Mouse (Mus musculus) forebrain, postnatal 0 days (tissue): ENCODE results near the gene Cd33. TPM values are rescaled to one million over a fixed set of nuclear protein-coding genes. Genes with fewer than 3 reads are reported as not detected.

Source experiments
- ATAC-seq: fragments of 200-750 bp; cut with Nextera tagmentation; 2 replicates; pipeline ENCODE4 v1.8.0; 2017; ENCODE audit warnings: mild to moderate bottlenecking, moderate library complexity
- DNase-seq: peaks from one replicate; pipeline ENCODE4 v3.0.0-alpha.2; 2015
- H3K27ac ChIP-seq: fragments of 300-500 bp; sonication (generic); 2 replicates; pipeline ENCODE4 v1.5.1; 2014; ENCODE audit warnings: low read depth, mild to moderate bottlenecking, antibody characterized with exemption, low read length, moderate library complexity, mixed read lengths
- H3K27me3 ChIP-seq: fragments of 300-500 bp; sonication (generic); 2 replicates; pipeline ENCODE4 v1.6.1; 2014; ENCODE audit warnings: mild to moderate bottlenecking, low read length, mixed read lengths; ENCODE audit not compliant: insufficient read depth
- H3K36me3 ChIP-seq: fragments of 300-500 bp; sonication (generic); 2 replicates; pipeline ENCODE4 v1.6.1; 2014; ENCODE audit warnings: mild to moderate bottlenecking, moderate library complexity; ENCODE audit not compliant: insufficient read depth
- H3K4me1 ChIP-seq: fragments of 300-500 bp; sonication (generic); 2 replicates; pipeline ENCODE4 v1.6.1; 2014; ENCODE audit warnings: antibody characterized with exemption; ENCODE audit not compliant: insufficient read depth
- H3K4me2 ChIP-seq: fragments of 300-500 bp; sonication (generic); 2 replicates; pipeline ENCODE4 v1.6.1; 2014; ENCODE audit warnings: low read depth, mild to moderate bottlenecking, moderate library complexity
- H3K4me3 ChIP-seq: fragments of 300-500 bp; sonication (generic); 2 replicates; pipeline ENCODE4 v1.5.1; 2014; ENCODE audit warnings: low read depth, low read length, mixed read lengths
- H3K9ac ChIP-seq: fragments of 300-500 bp; sonication (generic); 2 replicates; pipeline ENCODE4 v1.6.1; 2014; ENCODE audit warnings: mild to moderate bottlenecking
- H3K9me3 ChIP-seq: fragments of 300-500 bp; sonication (generic); 2 replicates; pipeline ENCODE4 v1.6.1; 2016; ENCODE audit warnings: low read length
- CTCF ChIP-seq: sonication (generic); IDR thresholded peaks from 2 replicates; pipeline ENCODE4 v1.5.1; 2016; ENCODE audit warnings: antibody characterized with exemption, control low read depth, low read depth
- WGBS: fragments of 180-500 bp; shearing (Covaris S2); extraction: QIAGEN DNeasy Blood & Tissue Kit; methylation state at CpG from one replicate; pipeline ENCODE4 v1.1.7; 2014; 5-methylcytosine and 5-hydroxymethylcytosine counted together
- polyA plus RNA-seq: library from polyadenylated mRNA; unstranded; fragments of >200 nt; fragmentation: Nextera tagmentation; extraction: Ambion mirVana; gene quantifications from 2 replicates; pipeline ENCODE4 v1.2.1, GENCODE M21; 2015
- total RNA-seq: library from RNA; depleted of rRNA; stranded (reverse); fragments of >200 nt; gene quantifications from 2 replicates; pipeline ENCODE4 v1.2.3, GENCODE M21; 2014

Cd33 gene
- total and polyA plus RNA-seq, 2 experiments from 2014 or later = 1.0 to 1.7 TPM

DNA sequence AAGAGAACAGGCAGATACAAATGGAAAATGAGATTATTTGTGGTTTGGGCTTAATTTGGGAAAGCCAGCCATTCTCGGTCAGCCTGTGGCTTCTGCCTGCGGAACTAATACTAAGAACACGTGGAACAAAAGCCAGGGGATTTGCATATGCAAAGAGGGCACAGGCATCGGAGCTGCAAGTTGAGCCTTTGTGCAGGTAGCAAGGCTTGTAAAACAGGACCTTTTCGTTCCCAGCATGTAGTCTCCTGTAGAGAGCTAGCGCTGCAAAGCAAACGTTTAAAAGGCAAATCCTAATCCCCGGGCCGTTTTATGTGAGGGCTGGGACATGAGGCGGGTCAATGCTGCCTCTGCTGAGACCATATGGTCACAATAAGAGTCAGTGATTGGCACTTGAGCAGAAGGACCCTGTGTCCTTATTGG is 18.4 kb upstream of the Cd33 start:
- Histone ChIP-seq H3K9ac (peak overlapping the region; percentile 68), H3K4me1 (peaks cover 11% of the 10 kb centered on the region), H3K9me3 (no peaks in the 10 kb centered on the region), H3K4me2 (peak overlapping the region; percentile 83), H3K27ac (peak overlapping the region; percentile 93), H3K27me3 (no peaks in the 10 kb centered on the region), H3K4me3 (peak overlapping the region; percentile 81), H3K36me3 (peaks cover 25% of the 10 kb centered on the region)
- WGBS = under 1% methylated on average over 10 of the region's 10 CpGs
- TF ChIP-seq CTCF = no peak
- peak; percentile 53 for DNase-seq
- ATAC-seq = peak; percentile 28

DNA sequence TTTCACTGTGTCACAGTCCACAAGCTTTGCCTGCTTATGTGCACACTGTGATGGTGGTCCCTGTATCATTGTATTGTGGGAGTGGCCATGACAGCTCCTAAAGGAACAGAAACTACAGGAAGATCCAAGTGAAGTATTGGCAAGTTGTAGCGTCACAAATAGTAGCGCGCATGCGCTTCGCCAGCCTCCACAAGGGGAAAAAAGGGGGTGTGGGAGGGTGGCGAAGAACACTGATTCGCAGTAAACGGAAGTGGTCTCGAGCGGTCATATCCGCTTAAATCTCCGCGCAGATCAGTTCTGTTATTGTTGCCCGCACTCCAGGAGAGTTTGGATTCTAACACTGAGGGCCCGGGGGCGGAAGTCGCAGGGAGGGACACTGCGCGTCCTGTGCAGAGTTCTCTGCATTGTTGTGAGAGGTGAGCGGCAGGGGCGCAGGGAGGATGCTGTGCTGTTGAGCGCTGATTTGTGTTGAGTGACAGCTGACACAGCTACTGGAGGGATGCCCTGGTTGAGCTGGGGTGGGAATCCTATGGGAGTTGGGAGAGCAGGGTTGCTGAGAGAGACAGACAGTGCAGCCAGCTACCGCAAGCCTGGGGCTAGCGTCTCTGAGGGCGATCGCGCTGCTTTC is 17.9 kb upstream of the Cd33 start, which contains the start of gene Zfp658:
Zfp658 (plus strand) TSS at position 251 of the 628 bp plus-strand sequence.
- Histone ChIP-seq H3K9ac (peak within 1 kb of the TSS; percentile 68), H3K36me3 (peaks cover 20% of the 10 kb centered on the region), H3K27me3 (no peaks in the 10 kb centered on the region), H3K4me2 (peak within 1 kb of the TSS; percentile 83), H3K4me1 (peaks cover 11% of the 10 kb centered on the region), H3K4me3 (peak within 1 kb of the TSS; percentile 81), H3K9me3 (no peaks in the 10 kb centered on the region), H3K27ac (peak within 1 kb of the TSS; percentile 93)
- 3% methylated on average over 27 of the region's 27 CpGs for WGBS
- TF ChIP-seq CTCF = peak; percentile 45
- DNase-seq = peak; percentile 97
- ATAC-seq = peak; percentile 95

DNA sequence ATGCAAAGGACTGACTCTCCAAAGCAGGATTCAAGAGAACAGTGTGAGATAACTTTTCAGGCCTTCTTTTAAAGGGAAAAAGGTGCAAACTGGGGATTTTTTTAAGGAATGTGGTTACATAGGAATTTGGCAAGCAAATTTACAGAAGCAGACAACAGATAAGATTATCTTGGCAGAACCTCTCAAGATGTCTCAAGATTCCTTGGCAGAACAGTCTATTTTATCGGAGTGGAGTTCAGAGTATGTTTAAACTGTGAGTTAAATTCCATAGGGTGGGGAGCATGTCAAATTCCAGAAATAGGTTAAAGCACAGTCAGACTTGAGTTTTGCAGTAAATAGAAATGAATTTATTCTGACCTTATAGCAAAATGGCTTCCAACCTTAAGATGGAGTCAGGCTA is 12.7 kb upstream of the Cd33 start:
- DNase-seq (no peak), ATAC-seq (no peak; the same call in 1 of the 2 replicates)
- Histone ChIP-seq H3K9ac (no peak overlapping the region), H3K36me3 (no peaks in the 10 kb centered on the region), H3K9me3 (no peaks in the 10 kb centered on the region), H3K4me1 (no peaks in the 10 kb centered on the region), H3K27ac (no peak overlapping the region), H3K4me3 (no peak overlapping the region), H3K27me3 (no peaks in the 10 kb centered on the region), H3K4me2 (no peak overlapping the region)
- WGBS = 83% methylated on average over 1 of the region's 1 CpGs
- no peak for TF ChIP-seq CTCF

DNA sequence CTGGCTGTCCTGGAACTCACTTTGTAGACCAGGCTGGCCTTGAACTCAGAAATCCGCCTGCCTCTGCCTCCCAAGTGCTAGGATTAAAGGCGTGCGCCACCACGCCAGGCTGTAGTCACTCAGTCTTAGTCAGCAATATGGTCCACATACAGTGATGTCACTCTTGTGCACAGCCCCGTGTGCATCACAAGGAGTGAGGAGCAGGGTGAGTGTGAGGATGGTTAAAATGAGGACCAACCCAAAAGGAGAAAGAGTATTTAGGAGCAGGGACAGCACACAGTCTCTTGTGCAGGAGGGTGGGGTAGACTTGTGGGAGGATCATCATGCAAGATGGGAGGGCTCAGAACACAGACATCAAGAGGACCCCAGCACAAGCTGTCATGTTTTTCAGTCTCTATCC is 11.1 kb upstream of the Cd33 start:
- Histone ChIP-seq H3K36me3 (no peaks in the 10 kb centered on the region), H3K4me1 (no peaks in the 10 kb centered on the region), H3K27ac (no peak overlapping the region), H3K27me3 (no peaks in the 10 kb centered on the region), H3K4me2 (no peak overlapping the region), H3K4me3 (no peak overlapping the region), H3K9me3 (no peaks in the 10 kb centered on the region), H3K9ac (no peak overlapping the region)
- no peak; the same call in 1 of the 2 replicates for ATAC-seq
- 89% methylated on average over 5 of the region's 5 CpGs for WGBS
- no peak for TF ChIP-seq CTCF
- DNase-seq = no peak

DNA sequence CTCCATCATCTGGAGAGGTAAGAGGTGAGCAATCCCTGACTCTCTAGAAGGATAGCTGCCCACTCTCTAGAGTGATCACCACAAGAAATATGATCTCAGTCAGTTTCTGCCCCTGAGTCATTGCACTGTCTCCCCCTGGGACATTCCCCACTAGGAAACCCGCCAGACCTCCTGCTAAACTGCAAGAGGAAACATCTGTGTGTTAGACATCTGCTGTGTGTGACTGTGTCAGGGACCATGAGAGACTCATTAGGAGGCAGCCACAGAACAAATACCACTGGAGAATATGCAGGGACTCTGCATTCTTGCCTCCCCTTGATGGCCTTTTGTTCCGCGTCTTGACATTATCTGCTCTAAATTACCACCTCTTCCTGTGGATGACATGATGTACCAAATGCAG is 10.3 kb upstream of the Cd33 start:
- Histone ChIP-seq H3K27ac (no peak overlapping the region), H3K9me3 (no peaks in the 10 kb centered on the region), H3K27me3 (no peaks in the 10 kb centered on the region), H3K4me3 (no peak overlapping the region), H3K4me1 (no peaks in the 10 kb centered on the region), H3K36me3 (no peaks in the 10 kb centered on the region), H3K4me2 (no peak overlapping the region), H3K9ac (no peak overlapping the region)
- no peak for ATAC-seq
- DNase-seq = no peak
- 76% methylated on average over 3 of the region's 3 CpGs for WGBS
- TF ChIP-seq CTCF = no peak

DNA sequence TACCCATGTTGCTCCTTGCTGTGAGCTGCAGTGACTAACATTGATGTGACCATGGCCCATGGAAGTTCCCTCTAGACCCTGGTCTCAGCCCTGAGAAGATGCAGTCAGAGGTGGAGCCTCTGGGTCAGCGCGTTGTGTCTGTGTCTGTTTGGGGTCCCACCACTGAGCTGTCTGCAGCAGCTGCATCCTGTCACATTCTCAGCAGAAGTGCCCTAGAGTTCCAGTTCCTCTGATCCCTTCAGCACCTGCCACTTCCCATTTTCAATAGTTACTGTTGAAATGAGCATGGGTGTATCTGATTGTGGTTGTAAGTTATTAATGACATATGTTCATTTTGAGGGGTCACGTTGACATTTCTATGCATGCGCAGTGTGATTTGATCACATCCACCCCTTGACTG is 8.9 kb upstream of the Cd33 start:
- no peak for ATAC-seq
- WGBS = 84% methylated on average over 4 of the region's 4 CpGs
- H3K9me3 ChIP-seq = no peaks in the 10 kb centered on the region
- H3K4me1 ChIP-seq = no peaks in the 10 kb centered on the region
- DNase-seq = no peak
- no peaks in the 10 kb centered on the region for H3K36me3 ChIP-seq
- no peaks in the 10 kb centered on the region for H3K27me3 ChIP-seq
- no peak for TF ChIP-seq CTCF
- no peak overlapping the region for H3K4me2 ChIP-seq
- no peak overlapping the region for H3K27ac ChIP-seq
- no peak overlapping the region for H3K4me3 ChIP-seq
- no peak overlapping the region for H3K9ac ChIP-seq

DNA sequence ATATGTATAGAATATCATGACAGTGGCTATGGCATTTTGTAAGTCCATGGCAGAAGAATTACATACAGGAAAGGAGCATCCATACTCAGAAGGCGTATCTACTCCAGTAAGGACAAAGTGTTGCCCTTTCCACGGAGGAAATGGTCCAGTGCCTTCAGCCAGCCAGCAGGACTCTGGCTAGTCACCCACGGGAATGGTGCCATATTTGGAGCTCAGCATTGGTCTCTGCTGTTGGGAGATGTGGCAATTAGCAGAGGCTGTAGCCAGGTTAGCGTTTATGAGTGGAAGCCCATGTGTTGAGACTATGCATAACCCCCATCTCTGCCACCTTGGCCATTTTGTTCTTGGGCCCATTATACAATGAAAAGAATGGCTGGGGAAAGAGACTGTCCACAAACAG is 4.0 kb upstream of the Cd33 start:
- TF ChIP-seq CTCF = no peak
- 80% methylated on average over 4 of the region's 4 CpGs for WGBS
- H3K9me3 ChIP-seq = no peaks in the 10 kb centered on the region
- no peak overlapping the region for H3K4me2 ChIP-seq
- no peak overlapping the region for H3K27ac ChIP-seq
- no peak overlapping the region for H3K4me3 ChIP-seq
- no peaks in the 10 kb centered on the region for H3K4me1 ChIP-seq
- no peaks in the 10 kb centered on the region for H3K27me3 ChIP-seq
- no peak for DNase-seq
- no peak for ATAC-seq
- H3K9ac ChIP-seq = no peak overlapping the region
- H3K36me3 ChIP-seq = no peaks in the 10 kb centered on the region
